Mouse (Mus musculus) hindbrain, embryonic 12.5 days (tissue): ENCODE results near the gene Tomm70a. TPM values are rescaled to one million over a fixed set of nuclear protein-coding genes. Genes with fewer than 3 reads are reported as not detected.

ENCODE experiments used
- ATAC-seq: fragments of 200-750 bp; cut with Nextera tagmentation; 2 replicates; pipeline ENCODE4 v1.8.0; 2017; ENCODE audit warnings: moderate TSS enrichment; ENCODE audit not compliant: low FRiP score
- H3K27ac ChIP-seq: fragments of 300-500 bp; sonication (generic); 2 replicates; pipeline ENCODE4 v1.5.1; 2016; ENCODE audit warnings: mild to moderate bottlenecking
- H3K27me3 ChIP-seq: fragments of 300-500 bp; sonication (generic); 2 replicates; pipeline ENCODE4 v1.6.1; 2016; ENCODE audit warnings: mild to moderate bottlenecking
- H3K36me3 ChIP-seq: fragments of 300-500 bp; sonication (generic); 2 replicates; pipeline ENCODE4 v1.6.1; 2016; ENCODE audit warnings: mild to moderate bottlenecking
- H3K4me1 ChIP-seq: fragments of 300-500 bp; sonication (generic); 2 replicates; pipeline ENCODE4 v1.6.1; 2016
- H3K4me2 ChIP-seq: fragments of 300-500 bp; sonication (generic); replicated peaks from 2 replicates; pipeline ENCODE4 v1.6.1; 2016; ENCODE audit warnings: mild to moderate bottlenecking
- H3K4me3 ChIP-seq: fragments of 300-500 bp; sonication (generic); 2 replicates; pipeline ENCODE4 v1.5.1; 2016; ENCODE audit warnings: mild to moderate bottlenecking
- H3K9ac ChIP-seq: fragments of 300-500 bp; sonication (generic); 2 replicates; pipeline ENCODE4 v1.6.1; 2016; ENCODE audit warnings: mild to moderate bottlenecking, moderate library complexity
- H3K9me3 ChIP-seq: fragments of 300-500 bp; sonication (generic); replicated peaks from 2 replicates; pipeline ENCODE4 v1.6.1; 2016; ENCODE audit warnings: mild to moderate bottlenecking
- WGBS: fragments of 180-500 bp; shearing (Covaris S2); methylation state at CpG from one replicate; pipeline ENCODE4 v1.1.7; 2016; 5-methylcytosine and 5-hydroxymethylcytosine counted together
- polyA plus RNA-seq: library from polyadenylated mRNA; unstranded; fragments of >200 nt; fragmentation: Nextera tagmentation; extraction: Ambion mirVana; gene quantifications from 2 replicates; pipeline ENCODE4 v1.2.1, GENCODE M21; 2016

Tomm70a gene
- polyA plus RNA-seq, 1 experiment from 2014 or later = 63.9 TPM

DNA sequence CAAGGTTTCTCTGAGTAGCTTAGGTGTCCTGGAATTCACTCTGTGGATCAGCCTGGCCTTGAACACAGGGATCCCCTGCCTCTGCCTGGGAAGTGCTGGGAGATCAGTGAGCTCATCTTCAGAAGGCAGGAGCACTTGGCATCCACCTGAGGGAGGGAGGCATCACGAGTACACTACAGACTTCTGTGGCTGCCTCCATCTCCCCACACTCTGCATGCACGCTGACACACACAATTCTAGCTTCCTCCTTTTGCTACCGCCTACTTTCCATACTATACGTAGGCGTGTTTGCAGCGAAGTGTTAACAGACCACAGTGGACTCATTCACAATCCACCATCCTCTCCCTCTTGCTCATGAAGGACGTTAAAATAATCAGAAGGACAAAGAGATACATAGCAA lies 54.8 kb downstream of the Tomm70a start:
- ATAC-seq = no peak
- H3K9me3 ChIP-seq = no peaks in the 10 kb centered on the region
- no peaks in the 10 kb centered on the region for H3K27me3 ChIP-seq
- no peak overlapping the region for H3K4me3 ChIP-seq
- H3K36me3 ChIP-seq = peaks cover 11% of the 10 kb centered on the region
- no peaks in the 10 kb centered on the region for H3K4me1 ChIP-seq
- no peak overlapping the region for H3K9ac ChIP-seq
- H3K4me2 ChIP-seq = no peak overlapping the region
- no peak overlapping the region for H3K27ac ChIP-seq
- WGBS = 89% methylated on average over 7 of the region's 7 CpGs

DNA sequence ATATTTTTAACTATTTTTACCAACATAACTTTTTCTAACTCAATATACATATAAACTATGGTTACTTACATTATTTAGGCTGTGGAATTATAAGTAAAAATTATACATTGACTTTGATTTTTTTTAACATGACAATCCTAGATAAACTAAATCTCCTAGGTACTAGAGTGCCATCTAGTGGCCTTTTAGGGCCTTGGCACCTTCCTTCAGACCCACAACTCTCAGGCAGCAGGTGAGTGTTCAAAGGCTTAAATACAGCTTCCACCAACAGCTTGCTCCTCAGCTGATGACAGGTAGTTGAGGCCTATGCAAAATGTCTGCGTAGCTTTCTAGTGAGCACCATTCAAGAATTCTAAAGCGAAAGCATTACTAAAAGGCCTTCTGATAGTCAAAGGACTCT lies 55.8 kb downstream of the Tomm70a start:
- Histone ChIP-seq H3K4me2 (no peak overlapping the region), H3K4me3 (no peak overlapping the region), H3K27ac (no peak overlapping the region), H3K4me1 (no peaks in the 10 kb centered on the region), H3K9ac (no peak overlapping the region), H3K36me3 (peaks cover 20% of the 10 kb centered on the region), H3K9me3 (no peaks in the 10 kb centered on the region), H3K27me3 (no peaks in the 10 kb centered on the region)
- ATAC-seq = no peak
- 64% methylated on average over 2 of the region's 2 CpGs for WGBS

GRCm38 (mm10) chr16:57177664-57178063 lies 56.2 kb downstream of the Tomm70a start:
- H3K27ac ChIP-seq = no peak overlapping the region
- H3K4me2 ChIP-seq = no peak overlapping the region
- H3K36me3 ChIP-seq = peaks cover 20% of the 10 kb centered on the region
- H3K9ac ChIP-seq = no peak overlapping the region
- H3K27me3 ChIP-seq = no peaks in the 10 kb centered on the region
- no peaks in the 10 kb centered on the region for H3K9me3 ChIP-seq
- ATAC-seq = no peak
- no peaks in the 10 kb centered on the region for H3K4me1 ChIP-seq
- no peak overlapping the region for H3K4me3 ChIP-seq
- 89% methylated on average over 10 of the region's 10 CpGs for WGBS

DNA sequence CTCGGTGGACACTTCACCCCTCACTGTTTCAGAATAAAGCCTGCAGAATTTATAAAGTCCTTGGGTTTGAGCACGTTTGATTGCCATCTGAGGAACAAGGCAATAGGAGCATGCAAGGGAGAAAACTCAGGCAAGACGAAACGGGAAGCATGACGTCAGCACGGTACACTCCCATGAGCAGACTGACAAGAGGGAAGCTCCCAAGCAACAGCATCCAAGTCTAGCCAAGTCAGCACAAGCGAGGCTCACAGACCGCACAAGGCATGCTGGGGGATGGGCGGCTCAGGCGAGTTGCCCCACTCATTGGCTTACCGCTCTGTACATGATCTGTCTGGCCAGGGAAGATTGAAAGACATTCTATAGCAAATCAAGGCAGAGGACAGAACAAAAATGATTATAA lies 59.7 kb downstream of the Tomm70a start:
- peaks cover 38% of the 10 kb centered on the region for H3K36me3 ChIP-seq
- H3K27ac ChIP-seq = no peak overlapping the region
- no peak overlapping the region for H3K4me2 ChIP-seq
- no peak overlapping the region for H3K9ac ChIP-seq
- no peak for ATAC-seq
- no peaks in the 10 kb centered on the region for H3K27me3 ChIP-seq
- 85% methylated on average over 11 of the region's 11 CpGs for WGBS
- no peak overlapping the region for H3K4me3 ChIP-seq
- no peaks in the 10 kb centered on the region for H3K9me3 ChIP-seq
- no peaks in the 10 kb centered on the region for H3K4me1 ChIP-seq

GRCm38 (mm10) chr16:57182037-57182436 lies 60.5 kb downstream of the Tomm70a start:
- ATAC-seq = no peak
- H3K4me3 ChIP-seq = no peak overlapping the region
- H3K4me2 ChIP-seq = no peak overlapping the region
- no peaks in the 10 kb centered on the region for H3K4me1 ChIP-seq
- H3K27me3 ChIP-seq = no peaks in the 10 kb centered on the region
- no peaks in the 10 kb centered on the region for H3K9me3 ChIP-seq
- H3K36me3 ChIP-seq = peaks cover 38% of the 10 kb centered on the region
- H3K27ac ChIP-seq = no peak overlapping the region
- 92% methylated on average over 5 of the region's 5 CpGs for WGBS
- no peak overlapping the region for H3K9ac ChIP-seq

DNA sequence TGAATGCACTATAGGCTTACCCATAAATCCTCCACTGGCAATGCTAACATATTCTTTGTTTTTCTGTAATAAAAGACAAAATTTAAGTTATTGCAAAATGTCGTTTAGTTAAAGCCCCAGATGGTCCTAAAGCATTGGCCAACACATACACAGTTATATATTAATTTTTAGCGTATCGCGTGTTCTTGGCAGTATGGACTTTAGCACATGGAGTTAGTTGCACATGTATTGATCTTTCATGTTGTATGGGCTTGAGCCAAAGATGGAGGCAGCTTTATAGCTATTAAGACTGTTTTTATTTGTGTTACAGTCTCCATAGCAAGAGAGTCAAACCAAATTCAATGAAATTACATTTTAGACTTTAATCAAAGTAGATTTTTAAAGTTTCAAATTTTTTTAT lies 65.1 kb downstream of the Tomm70a start:
- Histone ChIP-seq H3K4me3 (no peak overlapping the region), H3K4me1 (no peaks in the 10 kb centered on the region), H3K9ac (no peak overlapping the region), H3K27ac (no peak overlapping the region), H3K36me3 (peaks cover 47% of the 10 kb centered on the region), H3K9me3 (no peaks in the 10 kb centered on the region), H3K4me2 (no peak overlapping the region), H3K27me3 (no peaks in the 10 kb centered on the region)
- no peak for ATAC-seq
- WGBS = 97% methylated on average over 4 of the region's 4 CpGs

GRCm38 (mm10) chr16:57189493-57189892 lies 68.0 kb downstream of the Tomm70a start:
- H3K9me3 ChIP-seq = no peaks in the 10 kb centered on the region
- H3K36me3 ChIP-seq = peaks cover 33% of the 10 kb centered on the region
- H3K27me3 ChIP-seq = no peaks in the 10 kb centered on the region
- no peak overlapping the region for H3K27ac ChIP-seq
- H3K9ac ChIP-seq = no peak overlapping the region
- H3K4me3 ChIP-seq = no peak overlapping the region
- WGBS = 92% methylated on average over 2 of the region's 2 CpGs
- ATAC-seq = no peak
- no peak overlapping the region for H3K4me2 ChIP-seq
- no peaks in the 10 kb centered on the region for H3K4me1 ChIP-seq

DNA sequence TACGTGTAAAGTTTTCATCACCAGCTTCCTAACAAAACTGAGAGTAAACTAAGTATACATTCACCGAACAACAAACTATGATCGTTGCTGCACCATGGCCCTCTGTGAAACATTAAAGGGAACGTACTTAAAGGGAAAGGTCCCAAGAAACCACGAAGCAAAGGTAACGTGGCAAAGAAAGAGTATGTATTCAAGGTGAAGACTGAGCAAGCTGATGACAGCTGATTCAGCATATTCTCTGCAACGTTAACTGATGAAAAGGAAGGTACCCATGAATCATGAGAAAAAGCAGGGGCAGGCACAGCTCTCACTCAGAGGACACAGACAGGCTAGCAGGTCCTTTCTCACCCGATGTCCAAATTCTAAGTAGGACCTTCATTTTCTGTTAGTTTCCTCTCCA lies 68.9 kb downstream of the Tomm70a start:
- Histone ChIP-seq H3K36me3 (peaks cover 32% of the 10 kb centered on the region), H3K9me3 (no peaks in the 10 kb centered on the region), H3K27me3 (no peaks in the 10 kb centered on the region), H3K9ac (no peak overlapping the region), H3K4me3 (no peak overlapping the region), H3K27ac (no peak overlapping the region), H3K4me1 (no peaks in the 10 kb centered on the region), H3K4me2 (no peak overlapping the region)
- WGBS = 90% methylated on average over 8 of the region's 8 CpGs
- ATAC-seq = no peak

- H3K4me2 ChIP-seq = no peak overlapping the region
- no peaks in the 10 kb centered on the region for H3K4me1 ChIP-seq
- no peak overlapping the region for H3K4me3 ChIP-seq
- no peak overlapping the region for H3K9ac ChIP-seq
- no peak overlapping the region for H3K27ac ChIP-seq
- no peaks in the 10 kb centered on the region for H3K27me3 ChIP-seq
- ATAC-seq = no peak
- H3K9me3 ChIP-seq = no peaks in the 10 kb centered on the region
- H3K36me3 ChIP-seq = peaks cover 27% of the 10 kb centered on the region
- 82% methylated on average over 14 of the region's 14 CpGs for WGBS
Observed at GRCm38 (mm10) chr16:57191214-57191613, 69.7 kb downstream of the Tomm70a start.

DNA sequence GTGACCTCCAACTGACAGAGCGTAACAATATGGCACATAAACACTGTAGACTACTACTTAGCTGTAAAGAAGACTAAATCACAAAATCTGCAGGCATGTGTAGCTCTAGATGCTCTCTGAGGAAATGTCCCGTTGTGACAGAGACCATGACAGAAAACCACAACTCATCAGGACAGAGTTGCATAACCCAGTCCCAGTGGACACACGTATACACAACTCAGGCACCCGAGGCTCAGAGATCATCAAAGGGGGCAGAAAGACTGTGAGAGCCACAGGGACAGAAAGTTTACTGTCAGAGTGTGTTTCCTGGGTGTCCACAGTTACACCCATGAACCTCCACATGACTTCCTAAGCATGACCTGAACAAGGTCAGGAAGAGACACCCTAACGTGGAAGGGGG lies 75.1 kb downstream of the Tomm70a start:
- no peak for ATAC-seq
- no peak overlapping the region for H3K9ac ChIP-seq
- WGBS = 91% methylated on average over 5 of the region's 5 CpGs
- H3K4me1 ChIP-seq = no peaks in the 10 kb centered on the region
- H3K36me3 ChIP-seq = peaks cover 34% of the 10 kb centered on the region
- H3K9me3 ChIP-seq = no peaks in the 10 kb centered on the region
- no peak overlapping the region for H3K27ac ChIP-seq
- H3K4me2 ChIP-seq = no peak overlapping the region
- H3K27me3 ChIP-seq = no peaks in the 10 kb centered on the region
- no peak overlapping the region for H3K4me3 ChIP-seq

DNA sequence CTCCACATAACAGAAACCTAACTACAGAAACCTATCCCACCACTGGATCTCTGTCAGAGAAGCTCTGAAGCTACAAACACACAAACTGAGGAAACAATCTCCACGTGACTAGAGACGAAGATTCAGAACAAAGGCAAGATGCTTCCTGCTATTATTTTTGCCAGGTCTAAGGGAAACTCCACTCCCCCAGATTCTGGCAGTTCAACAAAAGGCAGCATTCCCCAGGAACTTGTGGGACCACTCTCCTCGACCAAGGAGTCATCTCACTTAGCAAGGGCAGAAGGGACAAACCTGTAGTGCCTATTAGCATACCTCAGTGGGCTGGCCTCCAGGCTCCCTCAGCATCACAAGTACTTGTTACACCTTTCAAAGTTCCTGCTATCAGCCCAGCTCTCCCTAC lies 75.8 kb downstream of the Tomm70a start:
- H3K4me2 ChIP-seq = no peak overlapping the region
- no peak overlapping the region for H3K27ac ChIP-seq
- no peaks in the 10 kb centered on the region for H3K9me3 ChIP-seq
- no peak overlapping the region for H3K9ac ChIP-seq
- no peaks in the 10 kb centered on the region for H3K4me1 ChIP-seq
- peaks cover 27% of the 10 kb centered on the region for H3K36me3 ChIP-seq
- H3K4me3 ChIP-seq = no peak overlapping the region
- no peaks in the 10 kb centered on the region for H3K27me3 ChIP-seq
- no peak for ATAC-seq
- WGBS = 65% methylated on average over 3 of the region's 3 CpGs
